18 mouse cellular contexts compared by ENCODE assay signal in genomic region chr5:116541128-116541527, GRCm38 (mm10). TPM values are rescaled to one million over a fixed set of nuclear protein-coding genes. Genes with fewer than 3 reads are reported as not detected.
A peak's percentile ranks its signal among the peaks of the same experiment; 100 is the strongest.
DNase-seq lines count a peak whose midpoint lies in the region; ATAC-seq and TF ChIP-seq lines count a peak whose summit lies in the region.
"Had no signal": no experiment of that assay in that cellular context is flagged by ENCODE, and none has a peak within 500 bp of the region (broad histone marks: within the 10 kb centered on the region; RNA-seq: fewer than 3 reads in every experiment).

No protein-coding gene starts in this region.

- peaks cover 16% of the 10 kb centered on the region for H3K4me1 ChIP-seq in forebrain, embryonic 15.5 days
- peaks cover 10% of the 10 kb centered on the region for H3K4me1 ChIP-seq in forebrain, embryonic 14.5 days (ENCODE audit: control insufficient read depth, insufficient read depth, low read length)
- H3K4me1 ChIP-seq in liver, adult 2 months (ENCODE audit: control insufficient read depth, insufficient read depth, low read length): no peaks in the 10 kb centered on the region
- no peaks in the 10 kb centered on the region for H3K4me1 ChIP-seq in liver, embryonic 12.5 days
- peaks cover 13% of the 10 kb centered on the region; the same call in 1 of the 2 replicates for H3K4me1 ChIP-seq in E14TG2a.4 (replicated peaks; ENCODE audit: low read depth, low read length)
- H3K4me1 ChIP-seq in bone marrow, adult 2 months (ENCODE audit: control insufficient read depth, insufficient read depth, low read length): no peaks in the 10 kb centered on the region
- H3K4me1 ChIP-seq: liver, embryonic 15.5 days; megakaryocyte, embryonic 14.5 days had no signal

- no peak overlapping the region for H3K4me3 ChIP-seq in forebrain, embryonic 15.5 days
- H3K4me3 ChIP-seq in forebrain, embryonic 14.5 days (ENCODE audit: low read depth, low read length): no peak overlapping the region
- no peak overlapping the region for H3K4me3 ChIP-seq in liver, adult 2 months (ENCODE audit: insufficient read depth, low read depth, low read length)
- H3K4me3 ChIP-seq in liver, embryonic 12.5 days: no peak overlapping the region
- no peak overlapping the region for H3K4me3 ChIP-seq in E14TG2a.4 (replicated peaks; ENCODE audit: low read length)
- no peak overlapping the region for H3K4me3 ChIP-seq in bone marrow, adult 2 months (replicated peaks; ENCODE audit: control insufficient read depth, low read depth, low read length)
- H3K4me3 ChIP-seq: heart, embryonic 13.5 days; hindbrain, embryonic 12.5 days; liver, embryonic 15.5 days; megakaryocyte, embryonic 14.5 days; neural tube, embryonic 15.5 days had no signal

- no peak for ATAC-seq in forebrain, embryonic 15.5 days (replicated peaks)
- ATAC-seq in forebrain, embryonic 14.5 days: no peak
- ATAC-seq in liver, embryonic 12.5 days: no peak

- TF ChIP-seq CTCF in liver, adult 2 months (IDR thresholded peaks at IDR 0.05; ENCODE audit: low read depth, low read length): peak; percentile 43
- peak; percentile 84 for TF ChIP-seq CTCF in E14TG2a.4 (conservative IDR thresholded peaks at IDR 0.05; ENCODE audit: low read length)
- TF ChIP-seq CTCF in bone marrow, adult 2 months (IDR thresholded peaks at IDR 0.05; ENCODE audit: control insufficient read depth, insufficient read depth, low read length): peak; percentile 25; the same call in 1 of the 2 replicates

- no peak overlapping the region for H3K9ac ChIP-seq in forebrain, embryonic 15.5 days (replicated peaks)
- H3K9ac ChIP-seq in forebrain, embryonic 14.5 days (ENCODE audit: low read length): no peak overlapping the region
- H3K9ac ChIP-seq in liver, adult 2 months (ENCODE audit: low read depth, low read length): no peak overlapping the region
- no peak overlapping the region for H3K9ac ChIP-seq in liver, embryonic 12.5 days
- H3K9ac ChIP-seq: heart, embryonic 13.5 days; hindbrain, embryonic 12.5 days; liver, embryonic 15.5 days; neural tube, embryonic 15.5 days had no signal

- 0 out of 2 replicates have a peak overlapping the region, but pooled peaks have one; percentile 50 for H3K27ac ChIP-seq in forebrain, embryonic 15.5 days (replicated peaks)
- no peak overlapping the region for H3K27ac ChIP-seq in forebrain, embryonic 14.5 days (ENCODE audit: low read depth, low read length)
- no peak overlapping the region for H3K27ac ChIP-seq in liver, adult 2 months (replicated peaks; ENCODE audit: insufficient read depth, low read depth, low read length)
- H3K27ac ChIP-seq in liver, embryonic 12.5 days: no peak overlapping the region
- no peak overlapping the region for H3K27ac ChIP-seq in bone marrow, adult 2 months (ENCODE audit: control insufficient read depth, insufficient read depth, low read depth, low read length, poor library complexity)
- H3K27ac ChIP-seq: heart, embryonic 13.5 days; hindbrain, embryonic 12.5 days; liver, embryonic 15.5 days; neural tube, embryonic 15.5 days had no signal

- no peak overlapping the region for H3K4me2 ChIP-seq in forebrain, embryonic 15.5 days (replicated peaks)
- H3K4me2 ChIP-seq in forebrain, embryonic 14.5 days (ENCODE audit: low read length): no peak overlapping the region
- H3K4me2 ChIP-seq in liver, embryonic 12.5 days: no peak overlapping the region
- H3K4me2 ChIP-seq: heart, embryonic 13.5 days; hindbrain, embryonic 12.5 days; liver, embryonic 15.5 days; neural tube, embryonic 15.5 days had no signal

- 0 out of 2 replicates have a peak, but pooled peaks cover 3% of the 10 kb centered on the region for H3K36me3 ChIP-seq in forebrain, embryonic 15.5 days
- peaks cover 4% of the 10 kb centered on the region; the same call in 1 of the 2 replicates for H3K36me3 ChIP-seq in forebrain, embryonic 14.5 days (ENCODE audit: control insufficient read depth, insufficient read depth, low read length)
- H3K36me3 ChIP-seq in liver, adult 2 months (ENCODE audit: control insufficient read depth, insufficient read depth, low read length): no peaks in the 10 kb centered on the region
- no peaks in the 10 kb centered on the region for H3K36me3 ChIP-seq in liver, embryonic 12.5 days
- H3K36me3 ChIP-seq in E14TG2a.4 (ENCODE audit: insufficient read depth, low read length): no peaks in the 10 kb centered on the region
- H3K36me3 ChIP-seq: heart, embryonic 13.5 days; liver, embryonic 15.5 days; neural tube, embryonic 15.5 days had no signal

- no peaks in the 10 kb centered on the region for H3K27me3 ChIP-seq in forebrain, embryonic 15.5 days
- no peaks in the 10 kb centered on the region for H3K27me3 ChIP-seq in forebrain, embryonic 14.5 days (replicated peaks; ENCODE audit: control insufficient read depth, insufficient read depth, low read length)
- peaks cover 2% of the 10 kb centered on the region; the same call in 1 of the 2 replicates for H3K27me3 ChIP-seq in liver, adult 2 months (ENCODE audit: control insufficient read depth, insufficient read depth, low read length)
- no peaks in the 10 kb centered on the region for H3K27me3 ChIP-seq in liver, embryonic 12.5 days (replicated peaks)
- H3K27me3 ChIP-seq in E14TG2a.4 (ENCODE audit: insufficient read depth, low read length): no peaks in the 10 kb centered on the region
- H3K27me3 ChIP-seq: heart, embryonic 13.5 days; hindbrain, embryonic 12.5 days; liver, embryonic 15.5 days; megakaryocyte, embryonic 14.5 days; neural tube, embryonic 15.5 days had no signal

- H3K9me3 ChIP-seq in forebrain, embryonic 15.5 days: no peaks in the 10 kb centered on the region
- H3K9me3 ChIP-seq in forebrain, embryonic 14.5 days (replicated peaks; ENCODE audit: control insufficient read depth, low read length): no peaks in the 10 kb centered on the region; the same call in 1 of the 2 replicates
- H3K9me3 ChIP-seq in liver, embryonic 12.5 days (replicated peaks): peaks cover 32% of the 10 kb centered on the region
- H3K9me3 ChIP-seq in E14TG2a.4 (ENCODE audit: low read length): no peaks in the 10 kb centered on the region
- H3K9me3 ChIP-seq: heart, embryonic 13.5 days; hindbrain, embryonic 12.5 days; liver, embryonic 15.5 days; neural tube, embryonic 15.5 days had no signal

- DNase-seq in forebrain, embryonic 14.5 days (ENCODE audit: low spot score): no peak
- no peak for DNase-seq in liver, adult 2 months (ENCODE audit: extremely low read depth, low read depth, low spot score)
- DNase-seq in yolk sac, embryonic 10.5 days (ENCODE audit: low spot score): no peak
- DNase-seq in kidney, postnatal 25 days: no peak
- DNase-seq: cerebellum, adult 9-10 months; embryo, embryonic 11 days; gastrocnemius, postnatal 25 days; kidney, adult 8-10 months; right cerebral cortex, adult 18-20 months had no signal

- no peak for TF ChIP-seq POLR2A in liver, adult 2 months (IDR thresholded peaks at IDR 0.05; ENCODE audit: extremely low read depth, insufficient read depth, low read length)
- no peak for TF ChIP-seq POLR2A in bone marrow, adult 2 months (IDR thresholded peaks at IDR 0.05; ENCODE audit: borderline replicate concordance, control insufficient read depth, low read depth, low read length)

- H3K79me2 ChIP-seq in liver, adult 2 months (ENCODE audit: control insufficient read depth, insufficient read depth, low read length): no peaks in the 10 kb centered on the region

- WGBS in forebrain, embryonic 15.5 days: 78% methylated on average over 3 of the region's 3 CpGs
- WGBS in forebrain, embryonic 14.5 days: 83% methylated on average over 3 of the region's 3 CpGs
- WGBS in liver, adult 2 months: 71% methylated on average over 3 of the region's 3 CpGs
- WGBS in liver, embryonic 12.5 days (ENCODE audit: insufficient replicate concordance): 64% methylated on average over 3 of the region's 3 CpGs
- 73% methylated on average over 3 of the region's 3 CpGs for WGBS in bone marrow, adult 2 months

RNA-seq across cellular contexts. Expression of gene Srrm4, which starts 50.5 kb away (rescaled TPM):
- 32.7 and 34.4 TPM in 2 replicates for polyA plus RNA-seq in forebrain, embryonic 15.5 days (2015; fragmentation: Nextera tagmentation; extraction: Ambion mirVana)
- 20.0 and 28.8 TPM in 2 replicates for polyA plus RNA-seq in forebrain, embryonic 14.5 days (2014; fragmentation: Nextera tagmentation; extraction: Ambion mirVana)
- 0.92 and 1.8 TPM in 2 replicates for total RNA-seq in liver, adult 2 months (2014; rRNA removed)
- 1.3 and 1.9 TPM in 2 replicates for polyA plus RNA-seq in liver, adult 2 months (2012; rRNA removed)
- 0.07 and 0.20 TPM in 2 replicates for polyA plus RNA-seq in liver, embryonic 12.5 days (2016; fragmentation: Nextera tagmentation; extraction: Ambion mirVana)
- 0.30 TPM in 1 of 2 replicates, not detected in the other for polyA plus RNA-seq in bone marrow, adult 2 months (2011; ENCODE audit: insufficient read depth, insufficient read length, low replicate concordance, missing spikeins)

Comparison
In these comparisons a context has a peak if more than half of its experiments do, and no peak if none do; other contexts are left out.
1. CTCF ChIP-seq: peak in every context shown above with its lines; median percentile 84 in E14TG2a.4; 43 in liver, adult 2 months; 25 in bone marrow, adult 2 months.